Mouse (Mus musculus) duodenum, adult 2 months (tissue): Measurements from ENCODE around the gene Phldb2. TPM values are rescaled to one million over a fixed set of nuclear protein-coding genes. Genes with fewer than 3 reads are reported as not detected.

ENCODE experiments used
- polyA plus RNA-seq: library from polyadenylated mRNA; depleted of rRNA; stranded (reverse); fragments of >200 nt; gene quantifications from 2 replicates; pipeline ENCODE4 v1.2.3, GENCODE M21; 2012; ENCODE audit warnings: low replicate concordance; rRNA removed

Gene Phldb2
- 0.70 and 2.9 TPM in 2 replicates for polyA plus RNA-seq

DNA sequence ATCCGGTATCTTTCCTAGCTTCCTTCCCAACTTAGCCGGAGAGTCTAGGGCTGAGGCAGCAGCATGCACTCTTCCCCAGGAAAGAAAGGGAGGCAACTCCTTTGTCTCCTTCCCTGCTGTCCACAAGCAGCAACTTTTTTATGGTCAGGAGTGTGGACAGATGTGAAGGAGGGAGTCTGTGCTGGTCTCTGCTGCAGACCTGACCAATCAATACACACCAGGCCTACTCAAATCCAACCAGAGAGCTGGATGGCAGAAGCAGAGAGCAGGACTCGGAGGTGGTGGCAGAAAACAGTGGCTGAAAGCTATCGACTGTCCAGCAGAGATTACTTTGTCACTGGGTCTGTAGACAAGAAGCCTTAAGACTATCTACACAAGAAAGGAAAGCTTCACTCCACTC is at the start of gene Phldb2:
TSS of gene Phldb2 (minus strand) at position 205 of the 400 bp plus-strand sequence.

DNA sequence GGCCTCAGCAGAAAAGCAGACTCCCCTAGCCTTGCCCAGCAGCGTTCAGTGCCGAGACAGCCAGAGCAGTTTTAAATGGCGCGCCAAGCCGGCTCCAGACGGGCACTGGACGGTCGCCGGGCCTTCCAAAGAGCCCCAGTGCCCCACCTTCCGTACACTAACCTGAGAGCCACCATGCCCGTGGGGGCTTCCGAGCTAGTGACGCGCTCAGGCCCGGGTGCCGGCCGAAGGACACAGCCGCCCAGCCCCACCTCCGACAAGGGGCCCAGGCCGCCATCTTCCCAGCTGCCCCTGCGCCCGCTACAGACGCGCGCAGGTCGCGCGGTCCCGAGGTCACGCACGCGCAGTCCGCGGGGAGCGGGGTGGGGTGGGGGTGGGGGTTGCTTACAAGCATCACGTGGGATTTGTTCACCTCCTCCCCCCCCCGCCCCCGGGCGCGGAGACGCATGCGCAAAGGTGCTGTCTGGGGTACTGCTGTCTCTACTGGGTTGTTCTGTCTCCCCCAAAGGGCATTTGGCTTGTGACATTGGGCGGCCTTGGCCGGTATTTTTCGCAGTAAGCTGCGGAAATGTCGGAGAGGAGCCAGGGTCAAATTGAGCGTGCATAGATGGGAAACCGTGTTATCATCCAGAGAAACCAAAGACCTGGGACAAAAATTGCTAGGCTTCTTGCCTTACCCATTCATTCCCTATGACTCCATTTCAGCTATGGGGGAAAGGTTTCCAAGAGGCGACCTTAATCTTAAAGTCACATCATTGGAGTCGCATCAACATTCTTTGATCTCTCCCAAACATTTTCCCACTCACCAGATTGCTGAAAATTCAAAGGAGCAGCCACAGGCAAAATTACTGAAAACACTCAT is 210.6 kb downstream of the Phldb2 start, which contains the start of gene Abhd10:
TSS of gene Abhd10 (minus strand) at position 341 of the 862 bp plus-strand sequence.

DNA sequence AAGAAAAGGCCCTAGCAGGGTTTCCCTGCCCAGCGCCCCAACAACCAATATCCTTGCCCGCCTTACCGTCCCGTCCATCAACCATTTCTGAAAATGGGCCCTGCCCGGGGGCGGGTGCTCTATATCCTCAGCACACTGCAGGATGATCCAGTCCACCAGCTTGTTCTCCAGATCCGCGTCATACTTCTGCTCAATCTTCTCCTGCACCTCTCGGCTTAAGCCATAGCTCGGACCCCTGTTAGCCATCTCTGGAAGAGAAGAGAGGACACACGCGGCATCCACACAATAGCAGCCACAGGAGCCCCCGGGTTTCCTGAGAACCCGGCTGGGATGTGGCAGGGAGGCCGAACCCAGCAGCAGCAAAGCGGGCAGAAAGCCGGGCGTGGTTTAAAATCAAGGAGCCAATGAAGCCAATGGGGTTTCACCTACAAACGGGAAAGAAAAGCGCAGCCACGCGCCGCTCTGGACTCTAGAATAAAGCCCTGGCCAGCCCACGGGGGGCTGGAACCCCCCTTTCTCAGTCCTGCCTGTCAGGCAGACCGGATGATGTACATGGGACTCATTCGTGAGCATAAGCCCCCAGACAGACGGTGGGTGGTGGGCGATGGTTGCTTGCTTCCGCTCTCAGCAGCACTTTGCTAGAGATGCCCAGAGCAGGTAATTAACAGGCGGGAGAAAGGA is 229.2 kb downstream of the Phldb2 start, which contains the start of gene Tagln3:
TSS of gene Tagln3 (minus strand) at position 548 of the 681 bp plus-strand sequence.

Other genes starting within 250 kb of the Phldb2 start
- 0.55 and 0.58 TPM in 2 replicates for gene Tagln3, start 229.0 kb downstream of the Phldb2 start, polyA plus RNA-seq
- 2.0 TPM in 2 replicates for gene Abhd10, start 210.6 kb downstream of the Phldb2 start, polyA plus RNA-seq
- gene Plcxd2, start 56.6 kb upstream of the Phldb2 start, polyA plus RNA-seq, result 0.89 TPM in 2 replicates
- gene Cd96, start 166.7 kb upstream of the Phldb2 start, polyA plus RNA-seq, result 0.53 and 0.58 TPM in 2 replicates
- gene Gm4737, start 201.5 kb upstream of the Phldb2 start, polyA plus RNA-seq, result 44.3 and 57.0 TPM in 2 replicates